Mouse (Mus musculus) neural tube, embryonic 15.5 days (tissue): ENCODE measurements around the gene Rapgef1. TPM values are rescaled to one million over a fixed set of nuclear protein-coding genes. Genes with fewer than 3 reads are reported as not detected.
"Not testable (repeated sequence)": the region's sequence is repeated elsewhere in the genome, so short reads cannot be mapped to it uniquely, and the experiment has no call there.

ENCODE experiments used
- ATAC-seq: fragments of 200-750 bp; cut with Nextera tagmentation; 2 replicates; pipeline ENCODE4 v1.8.0; 2017; ENCODE audit warnings: mild to moderate bottlenecking, moderate TSS enrichment, moderate library complexity; ENCODE audit not compliant: low FRiP score
- H3K27ac ChIP-seq: fragments of 300-500 bp; sonication (generic); replicated peaks from 2 replicates; pipeline ENCODE4 v1.5.1; 2015; ENCODE audit warnings: mild to moderate bottlenecking, inconsistent platforms
- H3K27me3 ChIP-seq: fragments of 300-500 bp; sonication (generic); replicated peaks from 2 replicates; pipeline ENCODE4 v1.6.1; 2015; ENCODE audit warnings: inconsistent platforms
- H3K36me3 ChIP-seq: fragments of 300-500 bp; sonication (generic); 2 replicates; pipeline ENCODE4 v1.6.1; 2015; ENCODE audit warnings: inconsistent platforms
- H3K4me1 ChIP-seq: fragments of 300-500 bp; sonication (generic); 2 replicates; pipeline ENCODE4 v1.6.1; 2015; ENCODE audit warnings: inconsistent platforms
- H3K4me2 ChIP-seq: fragments of 300-500 bp; sonication (generic); 2 replicates; pipeline ENCODE4 v1.6.1; 2015; ENCODE audit warnings: inconsistent platforms, mild to moderate bottlenecking, moderate library complexity
- H3K4me3 ChIP-seq: fragments of 300-500 bp; sonication (generic); replicated peaks from 2 replicates; pipeline ENCODE4 v1.5.1; 2015; ENCODE audit warnings: mild to moderate bottlenecking, inconsistent platforms
- H3K9ac ChIP-seq: fragments of 300-500 bp; sonication (generic); replicated peaks from 2 replicates; pipeline ENCODE4 v1.6.1; 2015; ENCODE audit warnings: mild to moderate bottlenecking, inconsistent platforms
- H3K9me3 ChIP-seq: fragments of 300-500 bp; sonication (generic); replicated peaks from 2 replicates; pipeline ENCODE4 v1.6.1; 2016; ENCODE audit warnings: inconsistent platforms
- WGBS: fragments of 180-500 bp; shearing (Covaris S2); methylation state at CpG from one replicate; pipeline ENCODE4 v1.1.7; 2015; ENCODE audit warnings: mixed read lengths; 5-methylcytosine and 5-hydroxymethylcytosine counted together
- polyA plus RNA-seq: library from polyadenylated mRNA; unstranded; fragments of >200 nt; fragmentation: Nextera tagmentation; extraction: Ambion mirVana; gene quantifications from 2 replicates; pipeline ENCODE4 v1.2.1, GENCODE M21; 2015

The Rapgef1 gene
- polyA plus RNA-seq, 1 experiment from 2014 or later, result 16.9 TPM

- WGBS, result 71% methylated on average over 5 of the region's 5 CpGs
- no peak overlapping the region for H3K4me3 ChIP-seq
- no peak overlapping the region for H3K27ac ChIP-seq
- ATAC-seq, result no peak
- H3K4me1 ChIP-seq, result peaks cover 60% of the 10 kb centered on the region
- no peaks in the 10 kb centered on the region for H3K27me3 ChIP-seq
- H3K9ac ChIP-seq, result no peak overlapping the region
- no peaks in the 10 kb centered on the region for H3K36me3 ChIP-seq
- no peaks in the 10 kb centered on the region for H3K9me3 ChIP-seq
- no peak overlapping the region for H3K4me2 ChIP-seq
Observed at GRCm38 (mm10) chr2:29624739-29625138, 5.2 kb downstream of the Rapgef1 start.

- WGBS, result 98% methylated on average over 8 of the region's 8 CpGs
- H3K27me3 ChIP-seq, result no peaks in the 10 kb centered on the region
- H3K9ac ChIP-seq, result no peak overlapping the region
- H3K4me3 ChIP-seq, result no peak overlapping the region
- H3K36me3 ChIP-seq, result no peaks in the 10 kb centered on the region
- H3K4me1 ChIP-seq, result peaks cover 55% of the 10 kb centered on the region
- H3K4me2 ChIP-seq, result no peak overlapping the region
- ATAC-seq, result no peak
- no peak overlapping the region for H3K27ac ChIP-seq
- no peaks in the 10 kb centered on the region for H3K9me3 ChIP-seq
Observed at GRCm38 (mm10) chr2:29625573-29626200, 6.2 kb downstream of the Rapgef1 start.

- Histone ChIP-seq H3K36me3 (no peaks in the 10 kb centered on the region), H3K27me3 (no peaks in the 10 kb centered on the region), H3K4me2 (no peak overlapping the region), H3K27ac (no peak overlapping the region), H3K4me1 (peaks cover 38% of the 10 kb centered on the region), H3K9ac (no peak overlapping the region), H3K9me3 (no peaks in the 10 kb centered on the region), H3K4me3 (no peak overlapping the region)
- ATAC-seq, result no peak
- 78% methylated on average over 3 of the region's 3 CpGs for whole genome bisulfite sequencing
Observed at GRCm38 (mm10) chr2:29627337-29627736, 7.8 kb downstream of the Rapgef1 start.

- no peaks in the 10 kb centered on the region for H3K9me3 ChIP-seq
- H3K4me3 ChIP-seq, result no peak overlapping the region
- H3K4me1 ChIP-seq, result peaks cover 38% of the 10 kb centered on the region
- WGBS, result 58% methylated on average over 5 of the region's 5 CpGs
- H3K27me3 ChIP-seq, result no peaks in the 10 kb centered on the region
- H3K36me3 ChIP-seq, result no peaks in the 10 kb centered on the region
- no peak for ATAC-seq
- no peak overlapping the region for H3K4me2 ChIP-seq
- H3K27ac ChIP-seq, result no peak overlapping the region
- H3K9ac ChIP-seq, result no peak overlapping the region
Observed at GRCm38 (mm10) chr2:29628186-29628585, 8.7 kb downstream of the Rapgef1 start.

GRCm38 (mm10) chr2:29628763-29629181 lies 9.3 kb downstream of the Rapgef1 start:
- Histone ChIP-seq H3K4me1 (peaks cover 38% of the 10 kb centered on the region), H3K27me3 (no peaks in the 10 kb centered on the region), H3K4me2 (no peak overlapping the region), H3K9me3 (no peaks in the 10 kb centered on the region), H3K36me3 (no peaks in the 10 kb centered on the region), H3K27ac (no peak overlapping the region), H3K4me3 (no peak overlapping the region), H3K9ac (no peak overlapping the region)
- 76% methylated on average over 5 of the region's 5 CpGs for WGBS
- ATAC-seq, result no peak

- Histone ChIP-seq H3K36me3 (no peaks in the 10 kb centered on the region), H3K9me3 (no peaks in the 10 kb centered on the region), H3K4me1 (peaks cover 42% of the 10 kb centered on the region), H3K9ac (no peak overlapping the region), H3K4me2 (no peak overlapping the region), H3K4me3 (no peak overlapping the region), H3K27me3 (no peaks in the 10 kb centered on the region), H3K27ac (no peak overlapping the region)
- no peak for ATAC-seq
- 69% methylated on average over 2 of the region's 2 CpGs for WGBS
Observed at GRCm38 (mm10) chr2:29629311-29629710, 9.8 kb downstream of the Rapgef1 start.

- Histone ChIP-seq H3K9me3 (no peaks in the 10 kb centered on the region), H3K4me1 (peaks cover 49% of the 10 kb centered on the region), H3K27ac (no peak overlapping the region), H3K36me3 (no peaks in the 10 kb centered on the region), H3K9ac (no peak overlapping the region), H3K4me2 (no peak overlapping the region), H3K27me3 (no peaks in the 10 kb centered on the region), H3K4me3 (no peak overlapping the region)
- ATAC-seq, result no peak
- 91% methylated on average over 10 of the region's 10 CpGs for WGBS
Observed at GRCm38 (mm10) chr2:29630141-29630771, 10.7 kb downstream of the Rapgef1 start.

- H3K4me1 ChIP-seq, result peaks cover 50% of the 10 kb centered on the region
- no peaks in the 10 kb centered on the region for H3K9me3 ChIP-seq
Observed at GRCm38 (mm10) chr2:29631020-29631419, 11.5 kb downstream of the Rapgef1 start.

GRCm38 (mm10) chr2:29631564-29632167 lies 12.1 kb downstream of the Rapgef1 start:
- not testable (repeated sequence) for ATAC-seq, H3K4me3 ChIP-seq
- peaks cover 50% of the 10 kb centered on the region for H3K4me1 ChIP-seq

More at GRCm38 (mm10) chr2:29631020-29631419, 11.5 kb downstream of the Rapgef1 start:
- Histone ChIP-seq H3K4me2 (no peak overlapping the region), H3K4me3 (no peak overlapping the region), H3K27ac (no peak overlapping the region), H3K27me3 (no peaks in the 10 kb centered on the region), H3K36me3 (no peaks in the 10 kb centered on the region), H3K9ac (no peak overlapping the region)
- ATAC-seq, result no peak

GRCm38 (mm10) chr2:29632168-29632662 lies 12.7 kb downstream of the Rapgef1 start:
- peaks cover 50% of the 10 kb centered on the region for H3K4me1 ChIP-seq
- H3K9me3 ChIP-seq, result no peaks in the 10 kb centered on the region
- no peaks in the 10 kb centered on the region for H3K36me3 ChIP-seq
- no peak overlapping the region for H3K4me3 ChIP-seq
- no peak for ATAC-seq
- no peaks in the 10 kb centered on the region for H3K27me3 ChIP-seq
- no peak overlapping the region for H3K4me2 ChIP-seq
- 83% methylated on average over 3 of the region's 3 CpGs for WGBS
- no peak overlapping the region for H3K27ac ChIP-seq
- no peak overlapping the region for H3K9ac ChIP-seq

More at GRCm38 (mm10) chr2:29631564-29632167, 12.1 kb downstream of the Rapgef1 start:
- not testable (repeated sequence) for H3K36me3 ChIP-seq, H3K27me3 ChIP-seq, H3K9ac ChIP-seq, H3K9me3 ChIP-seq, H3K4me2 ChIP-seq, H3K27ac ChIP-seq
- 68% methylated on average over 12 of the region's 12 CpGs for WGBS

- ATAC-seq, result no peak
- Histone ChIP-seq H3K4me3 (no peak overlapping the region), H3K9me3 (no peaks in the 10 kb centered on the region), H3K27ac (no peak overlapping the region), H3K4me1 (peaks cover 43% of the 10 kb centered on the region), H3K27me3 (no peaks in the 10 kb centered on the region), H3K36me3 (no peaks in the 10 kb centered on the region), H3K4me2 (no peak overlapping the region), H3K9ac (no peak overlapping the region)
- 58% methylated on average over 6 of the region's 6 CpGs for WGBS
Observed at GRCm38 (mm10) chr2:29633101-29633554, 13.6 kb downstream of the Rapgef1 start.

- no peak for ATAC-seq
- WGBS, result 93% methylated on average over 3 of the region's 3 CpGs
- peaks cover 36% of the 10 kb centered on the region for H3K4me1 ChIP-seq
- no peaks in the 10 kb centered on the region for H3K36me3 ChIP-seq
- no peak overlapping the region for H3K27ac ChIP-seq
- H3K4me3 ChIP-seq, result no peak overlapping the region
- H3K9ac ChIP-seq, result no peak overlapping the region
- H3K27me3 ChIP-seq, result no peaks in the 10 kb centered on the region
- H3K4me2 ChIP-seq, result no peak overlapping the region
- no peaks in the 10 kb centered on the region for H3K9me3 ChIP-seq
Observed at GRCm38 (mm10) chr2:29633782-29634181, 14.3 kb downstream of the Rapgef1 start.
